Mouse (Mus musculus) liver, adult (tissue): Measurements from ENCODE around the gene Col8a2.

Experiments used
- GATA4 ChIP-seq: IDR thresholded peaks from 2 replicates; pipeline ENCODE4 v1.6.1; 2014; ENCODE audit warnings: mild to moderate bottlenecking, low read length; ENCODE audit not compliant: insufficient replicate concordance

Col8a2 gene

DNA sequence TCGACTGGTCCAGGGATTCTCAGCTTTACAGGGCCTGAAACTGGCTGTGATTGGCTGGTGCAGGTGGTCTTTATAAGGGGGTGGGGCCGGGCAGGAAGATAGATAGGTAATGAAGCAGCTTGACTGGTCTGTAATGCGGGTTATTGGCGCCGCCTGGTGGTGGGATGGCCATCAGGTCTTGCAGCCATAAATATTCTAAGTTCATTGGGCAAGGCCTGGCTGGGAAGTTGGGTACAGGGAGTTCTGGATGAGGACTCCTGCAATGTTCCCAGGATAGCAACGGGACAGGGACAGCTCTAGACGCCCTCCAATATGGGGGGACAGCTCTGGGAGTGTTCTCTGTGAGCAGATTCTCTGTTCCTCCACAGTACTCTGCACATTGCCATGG lies 23.3 kb downstream of the Col8a2 start:
- no peak for TF ChIP-seq GATA4

DNA sequence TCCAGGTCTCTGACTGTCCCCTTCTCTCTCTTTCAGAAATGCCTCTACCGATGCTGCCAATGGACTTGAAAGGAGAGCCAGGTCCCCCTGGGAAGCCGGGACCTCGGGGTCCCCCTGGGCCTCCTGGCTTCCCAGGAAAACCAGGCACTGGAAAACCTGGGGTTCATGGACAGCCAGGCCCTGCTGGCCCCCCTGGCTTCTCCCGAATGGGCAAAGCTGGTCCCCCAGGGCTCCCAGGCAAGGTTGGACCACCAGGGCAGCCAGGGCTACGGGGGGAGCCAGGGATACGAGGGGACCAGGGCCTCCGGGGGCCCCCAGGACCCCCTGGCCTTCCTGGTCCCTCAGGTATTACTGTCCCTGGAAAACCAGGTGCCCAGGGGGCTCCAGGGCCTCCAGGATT lies 23.8 kb downstream of the Col8a2 start:
- no peak for TF ChIP-seq GATA4

DNA sequence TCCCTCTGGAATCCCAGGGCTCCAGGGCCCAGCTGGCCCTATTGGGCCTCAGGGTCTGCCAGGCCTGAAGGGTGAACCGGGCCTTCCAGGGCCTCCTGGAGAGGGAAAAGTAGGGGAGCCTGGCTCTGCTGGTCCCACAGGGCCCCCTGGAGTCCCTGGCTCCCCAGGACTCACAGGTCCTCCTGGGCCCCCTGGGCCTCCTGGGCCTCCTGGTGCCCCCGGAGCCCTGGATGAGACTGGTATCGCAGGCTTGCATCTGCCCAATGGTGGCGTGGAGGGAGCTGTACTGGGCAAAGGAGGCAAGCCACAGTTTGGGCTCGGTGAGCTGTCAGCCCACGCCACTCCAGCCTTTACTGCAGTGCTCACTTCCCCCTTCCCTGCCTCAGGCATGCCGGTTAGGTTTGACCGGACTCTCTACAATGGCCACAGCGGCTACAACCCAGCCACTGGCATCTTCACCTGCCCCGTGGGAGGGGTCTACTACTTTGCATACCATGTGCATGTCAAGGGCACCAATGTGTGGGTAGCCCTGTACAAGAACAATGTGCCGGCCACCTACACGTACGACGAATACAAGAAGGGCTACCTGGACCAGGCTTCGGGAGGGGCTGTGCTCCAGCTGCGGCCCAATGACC lies 25.1 kb downstream of the Col8a2 start:
- TF ChIP-seq GATA4: no peak

DNA sequence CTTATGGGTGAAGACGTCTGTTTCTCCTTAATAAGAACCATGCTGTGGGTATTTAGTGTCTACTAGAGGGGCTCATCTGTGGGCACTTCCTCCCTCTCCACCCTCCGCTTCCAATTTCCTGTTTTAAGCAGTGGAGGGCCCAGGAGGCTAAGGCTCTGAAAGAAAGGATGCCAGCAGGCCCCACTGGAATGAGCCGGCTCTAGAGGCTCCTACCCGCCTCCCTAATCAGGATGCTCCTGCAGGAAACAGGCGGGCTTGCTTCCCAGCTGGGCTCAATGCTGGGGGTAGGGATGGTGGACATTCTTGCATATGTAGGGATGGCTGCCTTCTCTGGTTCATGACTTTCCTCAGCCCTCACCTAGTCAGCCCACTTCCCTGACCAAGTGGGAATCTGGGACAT lies 26.6 kb downstream of the Col8a2 start:
- TF ChIP-seq GATA4: no peak

DNA sequence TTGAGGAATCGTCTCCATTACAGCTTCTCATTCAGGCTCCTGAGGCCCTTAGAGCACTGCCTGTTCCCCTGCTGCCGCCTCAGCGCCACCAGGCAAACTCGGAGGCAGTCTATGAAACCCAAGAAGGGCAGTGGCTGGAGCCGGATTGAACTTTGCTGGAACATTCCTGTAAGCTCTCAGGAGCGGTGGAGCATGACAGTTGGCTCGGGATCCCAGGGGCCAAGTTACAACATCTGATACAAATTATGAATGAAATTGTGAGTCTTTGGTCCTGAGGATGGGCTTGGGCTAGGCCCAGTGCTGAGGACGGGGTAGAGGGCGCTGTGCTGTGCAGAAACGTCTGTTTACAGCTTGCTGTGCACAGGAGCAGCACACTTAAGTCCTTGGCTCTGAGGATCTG lies 27.8 kb downstream of the Col8a2 start:
- no peak for TF ChIP-seq GATA4

DNA sequence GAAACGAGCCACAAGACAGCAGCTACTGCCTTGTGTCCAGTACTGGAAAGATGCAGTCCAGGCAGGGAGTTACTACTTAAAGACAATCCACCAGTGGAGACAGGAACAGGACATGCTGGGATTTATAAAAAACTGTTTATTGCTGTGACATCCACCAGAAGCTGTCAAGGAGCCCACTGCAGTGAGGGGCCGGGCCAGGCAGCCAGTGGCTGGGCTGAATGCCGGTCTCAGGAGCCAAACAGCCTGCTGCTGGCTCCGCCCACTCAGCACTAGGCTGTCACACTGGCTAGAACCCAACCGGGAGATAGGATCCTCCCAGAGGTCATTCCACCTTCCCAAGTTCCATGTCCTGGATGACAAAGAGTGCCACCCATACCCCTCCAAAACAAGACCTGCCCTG lies 29.3 kb downstream of the Col8a2 start:
- no peak for TF ChIP-seq GATA4

DNA sequence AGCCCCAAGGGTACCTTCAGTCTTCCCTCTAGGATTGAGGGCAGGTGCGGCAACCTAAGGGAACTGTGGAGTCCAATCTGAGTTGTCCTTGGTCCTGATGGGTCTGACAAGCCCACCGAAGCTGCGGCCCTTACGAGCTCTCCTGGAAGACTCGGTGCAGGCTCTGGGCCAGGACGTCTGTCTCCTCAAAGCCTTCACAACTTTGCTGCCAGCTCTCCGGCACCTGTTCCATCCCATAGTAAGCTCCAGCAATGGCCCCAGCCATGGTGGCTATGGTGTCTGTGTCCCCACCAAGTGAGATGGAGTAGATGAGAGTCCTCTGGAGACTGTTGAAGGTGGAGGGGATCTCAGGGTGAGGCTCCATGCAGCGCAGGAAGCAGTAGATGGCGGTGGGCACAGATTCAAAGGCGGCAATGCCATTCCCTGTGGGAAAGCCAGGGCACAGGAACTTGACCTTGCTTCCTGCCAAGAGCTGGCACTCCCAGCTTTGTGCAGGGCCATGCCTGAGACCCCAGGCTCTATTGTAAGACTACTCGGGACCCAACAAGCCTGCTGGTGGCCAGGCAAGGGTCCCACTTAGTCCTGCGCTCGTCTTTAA lies 29.9 kb downstream of the Col8a2 start:
- TF ChIP-seq GATA4: no peak

DNA sequence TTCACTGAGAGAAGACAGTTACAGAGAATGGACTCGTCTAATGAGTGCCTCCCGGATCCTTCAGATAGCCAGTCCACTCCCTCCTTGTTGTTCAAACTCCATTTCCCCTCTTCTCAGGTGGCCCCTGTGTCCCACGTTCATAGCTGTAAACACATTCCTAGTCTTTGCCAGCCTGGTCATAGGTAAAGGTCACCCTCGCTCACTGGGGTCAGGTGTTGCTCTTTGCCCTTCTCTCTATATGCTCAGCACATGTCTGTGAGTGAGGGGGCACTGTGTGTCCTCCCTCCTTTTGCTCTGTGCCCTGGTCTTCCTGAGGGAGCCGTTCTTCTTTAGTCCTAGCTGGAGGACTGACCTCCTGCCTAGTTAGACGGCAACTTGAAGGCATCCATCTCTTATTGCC lies 33.2 kb downstream of the Col8a2 start:
- no peak for TF ChIP-seq GATA4

DNA sequence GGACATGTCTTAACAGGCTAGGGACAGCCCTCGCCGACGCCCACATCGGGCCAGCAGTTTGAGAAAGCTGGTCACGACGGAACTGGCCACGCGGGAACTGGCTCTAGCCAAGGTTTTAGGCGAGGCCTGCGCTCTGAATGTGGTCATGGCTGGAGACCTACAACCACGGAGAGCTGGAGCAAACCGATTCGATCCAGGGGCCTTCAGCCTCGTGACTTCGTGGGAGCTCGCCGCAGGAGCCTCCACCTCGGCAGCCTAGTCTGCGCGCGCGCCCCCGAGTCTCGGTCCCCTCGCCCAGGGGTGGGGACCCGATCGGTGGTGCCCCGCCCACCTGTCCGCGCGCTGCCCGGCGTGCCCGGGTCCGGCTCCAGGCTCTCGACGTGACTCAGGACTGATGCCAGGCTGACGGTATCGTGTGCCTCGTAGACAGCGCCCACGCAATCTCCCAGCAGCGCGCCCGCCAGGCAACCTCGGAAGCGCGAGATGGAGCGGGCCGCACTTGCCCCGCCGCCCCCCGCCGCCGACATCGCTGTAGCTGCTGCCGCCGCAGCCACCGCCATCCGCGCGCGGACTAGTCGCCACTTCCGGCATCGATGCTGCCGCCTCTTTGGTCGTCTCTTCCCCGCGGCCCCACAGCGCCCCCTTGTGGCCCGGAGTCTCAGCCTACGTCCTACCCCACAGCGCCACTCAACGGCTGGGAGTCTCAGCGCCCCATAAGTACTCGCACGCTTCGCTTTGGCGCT lies 34.7 kb downstream of the Col8a2 start, which contains the start of gene Adprhl2:
Adprhl2 (minus strand) TSS at position 593 of the 743 bp plus-strand sequence.
- TF ChIP-seq GATA4: peak; percentile 33; the same call in 1 of the 2 replicates

DNA sequence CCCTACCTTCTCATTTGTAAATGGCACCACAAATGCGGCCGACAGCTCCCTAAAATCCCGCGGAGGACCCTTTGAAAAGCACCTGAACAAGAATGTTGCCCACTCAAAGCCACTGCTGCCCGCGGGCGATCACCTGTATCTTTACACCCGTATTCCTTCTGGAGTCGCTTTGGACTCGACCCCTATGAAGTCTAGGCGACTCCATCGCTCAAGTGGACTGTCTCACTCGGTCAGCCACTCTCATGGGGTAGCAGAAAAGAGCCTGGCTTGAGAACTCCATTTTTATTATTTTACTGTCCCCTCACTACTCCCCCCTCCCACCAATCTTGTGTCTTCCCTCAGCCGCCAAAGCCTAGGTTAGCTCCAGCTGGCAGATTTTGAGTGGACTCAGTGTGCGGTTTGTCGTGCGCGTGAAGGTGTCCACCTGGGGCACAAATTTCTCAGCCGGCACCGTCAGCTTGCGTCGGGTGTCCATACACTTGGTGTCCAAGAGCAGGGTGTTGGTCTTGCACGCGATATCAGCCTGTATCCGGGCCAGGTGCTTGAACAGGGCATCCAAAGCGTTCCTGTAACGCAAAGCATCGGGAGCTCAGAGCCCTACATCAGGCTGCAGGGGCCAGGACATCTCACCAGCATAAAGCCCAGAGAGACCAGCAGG lies 35.4 kb downstream of the Col8a2 start:
- no peak for TF ChIP-seq GATA4

DNA sequence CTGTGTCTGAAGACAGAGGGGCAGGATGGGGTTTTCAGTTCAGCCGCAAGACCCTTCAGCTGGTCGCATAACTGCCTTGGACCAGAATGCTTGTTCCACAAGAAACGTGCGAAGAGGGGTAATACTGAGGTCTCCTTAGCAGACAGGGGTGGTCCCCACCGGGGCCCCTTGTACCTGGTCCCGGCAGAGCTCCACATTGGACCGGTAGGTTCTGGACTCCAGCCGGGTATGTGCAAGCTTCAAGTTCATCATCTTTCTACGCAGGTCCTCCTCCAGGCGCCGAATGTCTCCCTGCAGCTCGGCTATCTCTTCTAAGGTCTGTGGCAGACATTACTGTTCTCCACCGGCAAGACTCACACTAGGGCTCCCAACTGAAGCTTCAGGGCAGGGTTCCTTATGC lies 36.1 kb downstream of the Col8a2 start:
- TF ChIP-seq GATA4: no peak

DNA sequence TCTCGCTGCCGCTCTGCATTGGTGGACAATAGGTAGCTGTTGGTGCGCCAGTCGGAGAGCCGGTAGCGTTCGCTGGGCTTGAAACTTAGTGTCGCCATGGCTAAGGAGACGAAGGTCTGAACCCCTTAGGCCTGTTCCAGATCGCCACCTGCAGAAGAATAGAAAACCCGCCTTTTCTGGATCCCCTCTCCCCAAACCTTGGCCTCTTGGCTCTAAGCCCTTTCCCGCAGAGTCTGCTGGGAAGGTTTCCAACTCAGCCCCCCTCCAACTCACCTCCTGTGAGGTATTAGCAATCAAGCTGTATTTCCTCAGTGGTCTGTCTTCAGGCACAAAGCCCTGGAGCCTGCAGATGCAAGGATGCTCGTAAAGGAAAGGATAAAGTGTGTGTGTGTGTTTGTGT lies 38.3 kb downstream of the Col8a2 start:
- TF ChIP-seq GATA4: no peak

DNA sequence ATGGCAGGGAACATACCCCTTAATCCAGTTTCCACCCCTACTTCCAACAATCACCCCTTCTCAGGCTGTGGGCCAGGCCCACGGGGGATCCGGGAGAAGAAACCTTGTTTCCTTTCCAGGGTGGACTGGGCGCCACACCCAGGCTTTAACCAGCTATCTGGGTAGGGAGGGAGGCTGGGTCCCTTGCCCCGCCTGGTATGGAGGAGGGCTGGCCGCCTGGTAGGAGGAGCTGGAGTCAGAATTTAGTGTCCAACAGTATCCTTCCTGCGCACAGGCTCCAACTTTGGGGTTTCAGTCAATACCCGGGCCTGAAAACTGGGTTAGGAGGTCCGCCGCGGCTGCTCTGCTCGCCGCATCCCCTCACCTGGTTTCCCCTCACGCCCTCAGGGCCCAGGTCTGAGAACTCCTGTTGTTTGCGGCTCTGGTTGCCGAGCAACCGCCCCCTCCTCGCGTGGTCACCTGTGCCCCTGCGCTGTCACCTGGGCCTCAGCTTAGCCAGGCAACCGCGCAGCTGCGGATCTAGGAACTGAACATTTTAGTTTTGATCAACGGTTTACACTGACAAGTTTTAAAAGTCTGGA lies 38.8 kb downstream of the Col8a2 start, which contains the start of gene Tekt2:
Tekt2 (minus strand) TSS at position 408 of the 581 bp plus-strand sequence.
- no peak for TF ChIP-seq GATA4

DNA sequence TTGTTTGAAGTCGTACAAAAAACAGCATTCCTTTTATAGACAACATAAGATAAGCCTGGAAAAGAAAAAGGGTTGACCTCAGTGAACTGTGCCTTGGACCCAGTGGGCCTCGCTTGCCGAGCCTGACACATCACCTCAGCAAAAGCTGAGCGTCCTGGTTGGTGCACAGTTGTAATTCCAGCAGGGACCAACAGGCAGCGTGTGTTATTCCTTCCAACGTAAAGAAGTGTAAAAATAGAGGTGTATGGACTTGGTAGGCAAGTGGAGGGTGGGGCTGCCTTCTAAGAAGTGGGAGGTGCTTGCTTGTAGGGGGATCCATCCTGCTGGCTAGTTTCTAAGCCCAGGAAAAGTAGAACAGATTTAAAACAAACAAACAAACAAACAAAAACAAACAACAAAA lies 39.4 kb downstream of the Col8a2 start:
- TF ChIP-seq GATA4: no peak

DNA sequence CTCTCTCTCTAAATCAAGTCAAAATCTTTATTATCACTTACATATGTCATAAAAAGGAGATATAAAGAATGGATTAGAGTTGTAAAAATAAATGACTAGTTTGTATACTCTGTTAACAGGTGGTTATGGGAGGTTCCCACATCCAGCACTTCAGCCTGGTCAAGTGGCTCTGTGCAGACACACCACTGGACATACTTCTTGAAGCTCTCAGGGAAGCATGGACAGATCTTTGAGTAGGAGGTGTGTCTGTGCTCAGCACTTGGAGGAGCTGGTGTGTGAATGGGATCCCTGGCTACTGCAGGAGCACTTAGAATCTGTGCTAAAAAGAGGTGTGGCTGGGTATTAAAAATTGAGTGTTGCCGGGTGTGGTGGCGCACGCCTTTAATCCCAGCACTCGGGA lies 43.7 kb downstream of the Col8a2 start:
- TF ChIP-seq GATA4: no peak
